Mouse (Mus musculus) liver, embryonic 14.5 days (tissue): ENCODE results near the gene Tnip1. TPM values are rescaled to one million over a fixed set of nuclear protein-coding genes. Genes with fewer than 3 reads are reported as not detected.

ENCODE experiments used
- ATAC-seq: fragments of 200-750 bp; cut with Nextera tagmentation; 2 replicates; pipeline ENCODE4 v1.8.0; 2017; ENCODE audit warnings: moderate number of reproducible peaks, mild to moderate bottlenecking, moderate library complexity; ENCODE audit not compliant: insufficient read depth
- DNase-seq, 3 experiments: peaks; one replicate each; pipeline ENCODE4 v3.0.0-alpha.2; 2012 to 2013; ENCODE audit warnings: low read depth in 3 of 3, low spot score in 3 of 3
- H3K27ac ChIP-seq: fragments of 300-500 bp; sonication (generic); 2 replicates; pipeline ENCODE4 v1.5.1; 2014; ENCODE audit warnings: moderate library complexity, mild to moderate bottlenecking, control low read depth, inconsistent platforms
- H3K27me3 ChIP-seq: fragments of 300-500 bp; sonication (generic); 2 replicates; pipeline ENCODE4 v1.6.1; 2014; ENCODE audit warnings: mild to moderate bottlenecking, low read length, moderate library complexity; ENCODE audit not compliant: control insufficient read depth, insufficient read depth
- H3K36me3 ChIP-seq: fragments of 300-500 bp; sonication (generic); replicated peaks from 2 replicates; pipeline ENCODE4 v1.6.1; 2014; ENCODE audit warnings: low read depth; ENCODE audit not compliant: control insufficient read depth, insufficient read depth
- H3K4me1 ChIP-seq, 2 experiments: fragments of 200-500 bp in 1 of 2; fragments of 300-500 bp in 1 of 2; sonication (generic) in 1 of 2; replicated peaks; 2 replicates each; pipeline ENCODE4 v1.6.1; 2012 to 2014; ENCODE audit warnings: antibody characterized with exemption in 1 of 2, inconsistent platforms in 1 of 2, low read length in 1 of 2; ENCODE audit not compliant: control insufficient read depth in 2 of 2, insufficient read depth in 2 of 2
- H3K4me2 ChIP-seq: fragments of 300-500 bp; sonication (generic); 2 replicates; pipeline ENCODE4 v1.6.1; 2014; ENCODE audit warnings: low read depth, mild to moderate bottlenecking, control low read depth, moderate library complexity
- H3K4me3 ChIP-seq, 2 experiments: fragments of 200-500 bp in 1 of 2; fragments of 300-500 bp in 1 of 2; sonication (generic) in 1 of 2; 2 replicates each; pipeline ENCODE4 v1.5.1; 2012 to 2014; ENCODE audit warnings: low read depth in 2 of 2, low read length in 2 of 2, mild to moderate bottlenecking in 2 of 2, control low read depth in 1 of 2, inconsistent platforms in 1 of 2, moderate library complexity in 1 of 2; ENCODE audit not compliant: insufficient read depth in 1 of 2
- H3K9ac ChIP-seq: fragments of 300-500 bp; sonication (generic); replicated peaks from 2 replicates; pipeline ENCODE4 v1.6.1; 2014; ENCODE audit warnings: mild to moderate bottlenecking, control low read depth, moderate library complexity
- H3K9me3 ChIP-seq: fragments of 300-500 bp; sonication (generic); 2 replicates; pipeline ENCODE4 v1.6.1; 2016; ENCODE audit warnings: low read length, mixed read lengths; ENCODE audit not compliant: control insufficient read depth
- CTCF ChIP-seq: IDR thresholded peaks from 2 replicates; pipeline ENCODE4 v1.5.1; 2016; ENCODE audit warnings: antibody characterized with exemption, low read depth, control low read depth
- EP300 ChIP-seq: IDR thresholded peaks from 2 replicates; pipeline ENCODE4 v1.6.1; 2016; ENCODE audit warnings: antibody characterized with exemption, low read depth
- WGBS: fragments of 180-500 bp; shearing (Covaris S2); extraction: QIAGEN DNeasy Blood & Tissue Kit; methylation state at CpG from one replicate; pipeline ENCODE4 v1.1.7; 2014; ENCODE audit not compliant: insufficient replicate concordance; 5-methylcytosine and 5-hydroxymethylcytosine counted together
- polyA plus RNA-seq, 2 experiments: library from polyadenylated mRNA; depleted of rRNA in 1 of 2; stranded (reverse) in 1 of 2; unstranded in 1 of 2; fragments of >200 nt; fragmentation: Nextera tagmentation in 1 of 2; extraction: Ambion mirVana in 1 of 2; gene quantifications; 2 replicates each; pipeline versions ENCODE4 v1.2.1 to v1.2.3; 2012 to 2014

Tnip1 gene
- polyA plus RNA-seq, 2 experiments = 3.6 to 5.2 TPM

- ATAC-seq = no peak
- H3K4me2 ChIP-seq = no peak overlapping the region
- peaks cover 0 to 13% of the 10 kb centered on the region in 2 experiments; a peak in 2 of 4 replicates for H3K4me1 ChIP-seq
- H3K27me3 ChIP-seq = no peaks in the 10 kb centered on the region
- no peak overlapping the region for H3K27ac ChIP-seq
- DNase-seq = no peak
- no peak overlapping the region for H3K9ac ChIP-seq
- WGBS = 58% methylated on average over 6 of the region's 6 CpGs
- H3K9me3 ChIP-seq = no peaks in the 10 kb centered on the region
- no peak overlapping the region for H3K4me3 ChIP-seq
- TF ChIP-seq EP300 (no peak), CTCF (no peak)
- peaks cover 3% of the 10 kb centered on the region for H3K36me3 ChIP-seq
Observed at GRCm38 (mm10) chr11:54878893-54879292, 83.8 kb downstream of the Tnip1 start.

GRCm38 (mm10) chr11:54876031-54876430 lies 86.7 kb downstream of the Tnip1 start:
- no peak for DNase-seq
- Histone ChIP-seq H3K27me3 (no peaks in the 10 kb centered on the region), H3K36me3 (peaks cover 14% of the 10 kb centered on the region), H3K27ac (no peak overlapping the region), H3K9me3 (no peaks in the 10 kb centered on the region), H3K9ac (no peak overlapping the region), H3K4me3 (no peak overlapping the region), H3K4me2 (no peak overlapping the region), H3K4me1 (peaks cover 0 to 7% of the 10 kb centered on the region in 2 experiments; a peak in 1 of 4 replicates)
- TF ChIP-seq CTCF (no peak), EP300 (no peak)
- 62% methylated on average over 5 of the region's 5 CpGs for WGBS
- ATAC-seq = no peak

- H3K36me3 ChIP-seq = peaks cover 26% of the 10 kb centered on the region
- TF ChIP-seq CTCF (no peak), EP300 (no peak)
- H3K27ac ChIP-seq = no peak overlapping the region
- H3K4me3 ChIP-seq = no peak overlapping the region
- H3K9me3 ChIP-seq = no peaks in the 10 kb centered on the region
- H3K4me1 ChIP-seq = peaks cover 9 to 19% of the 10 kb centered on the region in 2 experiments
- no peak for DNase-seq
- H3K4me2 ChIP-seq = no peak overlapping the region
- no peak overlapping the region for H3K9ac ChIP-seq
- WGBS = 73% methylated on average over 7 of the region's 7 CpGs
- no peak for ATAC-seq
- no peaks in the 10 kb centered on the region for H3K27me3 ChIP-seq
Observed at GRCm38 (mm10) chr11:54871831-54872537, 90.7 kb downstream of the Tnip1 start.

GRCm38 (mm10) chr11:54869318-54869717 lies 93.4 kb downstream of the Tnip1 start:
- ATAC-seq (no peak), DNase-seq (no peak)
- no peaks in the 10 kb centered on the region for H3K27me3 ChIP-seq
- peak overlapping the region; percentile 26 for H3K27ac ChIP-seq
- H3K4me2 ChIP-seq = peak overlapping the region; percentile 38; the same call in 1 of the 2 replicates
- peaks cover 26% of the 10 kb centered on the region for H3K36me3 ChIP-seq
- H3K9me3 ChIP-seq = no peaks in the 10 kb centered on the region
- peaks cover 9 to 27% of the 10 kb centered on the region in 2 experiments for H3K4me1 ChIP-seq
- TF ChIP-seq CTCF (no peak), EP300 (no peak)
- 70% methylated on average over 3 of the region's 3 CpGs for WGBS
- peak overlapping the region; percentile 14 for H3K9ac ChIP-seq
- no peak overlapping the region for H3K4me3 ChIP-seq

- Histone ChIP-seq H3K4me1 (peaks cover 9 to 27% of the 10 kb centered on the region in 2 experiments), H3K9ac (no peak overlapping the region), H3K4me2 (peak overlapping the region; percentile 81), H3K4me3 (peak overlapping the region in 1 of 2 experiments; percentile 10; a peak in 1 of 4 replicates), H3K27me3 (no peaks in the 10 kb centered on the region), H3K27ac (peak overlapping the region; percentile 26; the same call in 1 of the 2 replicates), H3K36me3 (peaks cover 23% of the 10 kb centered on the region), H3K9me3 (no peaks in the 10 kb centered on the region)
- TF ChIP-seq CTCF (no peak), EP300 (no peak)
- no peak for ATAC-seq
- WGBS = 28% methylated on average over 2 of the region's 2 CpGs
- no peak for DNase-seq
Observed at GRCm38 (mm10) chr11:54868445-54868844, 94.3 kb downstream of the Tnip1 start.
